Mouse (Mus musculus) layer of hippocampus, adult 8-10 months (tissue): ENCODE results near the gene Ccnc. TPM values are rescaled to one million over a fixed set of nuclear protein-coding genes. Genes with fewer than 3 reads are reported as not detected.
A peak's percentile ranks its signal among the peaks of the same experiment; 100 is the strongest.

Source experiments
- DNase-seq, 2 experiments: peaks; one replicate each; pipeline ENCODE4 v3.0.0; 2022; ENCODE audit warnings: low spot score in 2 of 2
- total RNA-seq, 4 experiments: library from RNA; stranded (reverse); gene quantifications; 2 replicates each; pipeline ENCODE4 v1.2.4; 2022

The Ccnc gene
- 10 to 100 TPM; 30.5 to 39.4 (median 37.1) TPM for total RNA-seq

DNA sequence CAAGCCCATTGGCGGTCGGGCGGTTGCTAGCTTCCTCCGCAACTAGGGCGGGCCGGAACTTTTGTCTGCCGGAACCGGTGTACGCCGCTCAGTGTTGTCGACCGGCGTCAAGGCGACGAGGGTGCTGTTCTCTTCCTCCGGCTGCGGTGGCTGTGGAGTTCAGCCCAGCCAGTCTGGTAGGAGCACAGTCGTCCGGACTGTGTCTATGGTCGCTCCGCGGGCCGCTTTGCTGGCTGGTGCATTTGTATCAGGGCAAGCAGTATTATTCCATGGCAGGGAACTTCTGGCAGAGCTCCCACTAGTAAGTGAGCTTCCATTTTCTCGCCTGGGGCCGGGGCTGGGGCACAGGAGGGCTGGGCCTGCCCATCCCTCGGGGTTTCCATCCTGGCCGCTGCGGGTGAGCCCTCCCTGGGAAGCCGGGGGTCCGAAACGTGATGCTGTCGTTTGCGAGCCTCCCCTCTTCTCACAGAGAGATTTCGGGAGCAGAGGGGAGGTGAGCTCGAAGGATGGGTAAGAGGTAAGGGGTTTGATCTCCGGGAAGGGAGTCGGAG lies at the start of gene Ccnc:
Gene Ccnc, plus strand, starts transcription at position 87 of the 551 bp plus-strand sequence.
- peak; percentile 81 to 88 for DNase-seq

GRCm38 (mm10) chr4:21678101-21678974 lies 49.2 kb upstream of the Ccnc start:
- no peak for DNase-seq

DNA sequence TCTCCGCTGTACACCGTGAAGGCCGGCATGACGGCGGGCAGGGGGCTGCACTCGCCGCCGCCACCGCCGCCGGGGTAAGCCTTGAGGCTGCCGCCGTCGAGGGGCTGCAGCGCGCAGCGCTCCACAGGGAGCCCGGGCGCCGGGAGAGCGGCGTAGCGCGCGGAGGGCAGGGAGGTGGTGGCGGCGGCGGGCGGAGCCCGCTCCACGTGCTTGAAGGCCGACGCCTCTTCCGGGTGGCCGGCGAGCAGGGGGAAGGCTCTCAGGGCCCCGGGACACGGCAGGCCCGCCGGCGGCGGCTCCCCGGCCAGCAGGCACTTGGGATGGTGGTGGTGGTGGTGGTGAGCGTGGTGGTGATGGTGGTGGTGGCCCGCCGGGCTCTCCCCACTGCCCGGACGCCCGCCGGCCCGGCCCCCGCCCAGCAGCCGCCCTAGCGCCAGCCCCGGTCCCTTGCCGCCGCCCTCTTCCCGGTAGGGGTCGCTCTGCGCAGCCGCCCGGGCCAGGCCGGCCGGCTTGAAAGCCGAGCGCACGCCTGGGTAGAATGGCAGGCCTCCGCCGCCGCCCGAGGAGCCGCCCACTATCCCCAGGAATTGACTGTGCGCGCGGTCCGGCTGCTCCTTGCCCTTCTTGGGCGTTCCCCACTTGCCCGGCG lies 48.4 kb upstream of the Ccnc start:
- no peak for DNase-seq

DNA sequence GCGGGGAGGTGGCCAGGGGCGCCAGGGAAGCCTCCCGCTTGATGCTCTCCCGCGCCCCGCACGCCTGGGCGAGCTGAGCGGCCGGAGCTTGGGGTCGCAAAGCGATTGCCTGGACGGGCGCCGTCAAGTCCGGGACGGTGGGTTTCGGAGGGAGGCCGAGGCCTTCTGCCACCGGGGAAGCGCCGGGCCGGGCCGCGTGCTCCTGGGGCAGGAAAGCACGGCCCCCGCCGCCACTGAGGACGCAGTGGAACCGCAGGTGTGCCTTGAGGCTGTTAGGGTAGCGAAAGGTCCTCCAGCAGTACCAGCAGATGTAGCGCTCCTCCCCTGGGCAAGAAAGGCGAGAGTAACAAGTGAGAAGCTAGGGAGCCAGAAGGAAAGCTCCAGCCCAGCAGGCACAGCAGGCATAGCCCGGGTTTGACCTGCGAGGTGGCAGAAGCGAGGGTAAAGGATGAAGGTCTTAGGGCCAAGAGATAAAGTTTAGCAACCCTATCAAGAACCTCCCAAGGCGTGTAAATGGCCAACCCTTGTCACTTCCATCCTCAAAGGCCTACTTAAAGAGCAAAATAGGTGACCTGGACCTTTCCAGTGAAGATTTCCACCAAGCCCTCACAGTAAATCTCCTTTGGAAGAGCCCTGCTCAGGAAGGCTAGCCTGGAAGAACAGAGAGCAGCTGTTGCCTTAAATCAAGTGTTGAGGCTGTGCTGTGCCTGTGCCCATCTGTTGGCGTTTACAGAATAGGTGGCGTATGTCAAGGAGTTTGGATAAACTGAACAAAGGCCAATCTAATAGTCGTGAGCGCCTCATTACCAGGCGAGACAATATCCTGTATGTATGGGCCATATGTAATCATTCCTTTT lies 47.6 kb upstream of the Ccnc start:
- DNase-seq, result no peak

DNA sequence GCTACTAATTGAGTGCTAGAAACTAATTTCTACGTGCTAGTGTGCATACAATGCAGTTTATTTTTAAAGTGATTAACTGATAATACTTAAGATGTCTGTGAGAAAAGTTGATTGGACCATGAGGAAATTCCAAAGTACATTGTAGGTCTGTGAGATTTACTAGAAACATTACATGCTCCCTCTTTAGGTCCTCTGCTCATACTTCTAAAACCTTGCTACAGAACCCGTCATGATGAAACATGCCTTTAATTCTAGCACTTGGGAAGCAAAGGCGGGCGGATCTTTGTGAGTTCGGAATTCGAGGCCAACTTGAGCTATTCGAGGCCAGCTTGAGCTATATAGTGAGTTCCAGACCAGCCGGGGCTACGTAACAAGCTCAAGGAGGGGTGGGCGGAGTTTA lies 46.5 kb upstream of the Ccnc start:
- no peak for DNase-seq

- DNase-seq, result no peak
These were observed 44.9 kb upstream of the Ccnc start for GRCm38 (mm10) chr4:21682421-21683150.

GRCm38 (mm10) chr4:21684341-21684970 lies 43.0 kb upstream of the Ccnc start:
- no peak for DNase-seq

- no peak for DNase-seq
These were observed 41.9 kb upstream of the Ccnc start, which contains the start of gene Prdm13 for GRCm38 (mm10) chr4:21685595-21686091. Gene Prdm13 (minus strand): TSS chr4:21685963.

DNA sequence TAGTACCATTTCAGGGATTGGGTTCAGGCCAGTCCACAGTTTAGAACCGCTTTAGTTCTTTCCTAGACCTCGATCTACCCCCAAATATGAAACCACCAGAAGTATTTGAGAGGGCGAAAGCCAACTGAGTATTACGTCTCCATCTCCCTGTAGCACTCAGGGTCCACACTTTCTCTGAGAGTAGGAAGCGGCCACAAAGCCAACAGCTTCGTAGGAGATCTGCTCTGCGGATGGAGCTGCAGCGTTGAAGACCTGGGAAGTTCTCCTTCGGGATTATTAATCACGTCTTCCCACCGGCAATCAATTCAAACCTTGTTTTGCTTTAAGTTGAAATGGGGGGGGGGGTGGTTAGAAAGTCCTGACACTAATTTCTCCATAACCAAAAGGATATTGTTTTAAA lies 41.1 kb upstream of the Ccnc start:
- DNase-seq, result no peak

GRCm38 (mm10) chr4:21686934-21687333 lies 40.6 kb upstream of the Ccnc start:
- DNase-seq, result no peak

- no peak for DNase-seq
These were observed 39.5 kb upstream of the Ccnc start for GRCm38 (mm10) chr4:21687783-21688702.

DNA sequence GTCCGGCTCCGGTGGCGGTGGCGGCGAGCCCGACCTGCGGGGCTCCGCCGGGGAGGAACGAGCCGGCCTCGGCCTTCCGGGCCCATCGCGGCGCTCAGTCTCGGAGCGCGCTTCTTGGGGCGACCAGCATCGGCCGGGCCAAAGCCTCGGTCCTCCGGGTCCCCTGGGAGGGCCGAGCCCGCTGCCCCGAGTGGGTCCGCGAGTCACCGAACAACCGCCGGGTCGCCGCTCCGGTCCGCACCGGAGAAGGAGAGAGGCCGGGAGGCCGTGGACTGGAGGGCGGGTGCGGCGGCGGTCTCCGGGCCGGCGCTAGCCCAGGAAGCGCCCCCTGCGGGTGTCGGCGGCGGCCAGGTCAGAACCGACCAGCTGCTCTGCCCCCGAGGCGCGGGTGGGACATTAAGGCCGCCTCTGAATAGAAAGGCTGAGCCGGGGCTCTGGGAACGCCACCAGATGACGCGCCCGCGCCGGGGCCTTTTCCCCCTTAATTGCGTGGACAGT lies 38.7 kb upstream of the Ccnc start:
- no peak for DNase-seq

GRCm38 (mm10) chr4:21689492-21689941 lies 38.0 kb upstream of the Ccnc start:
- DNase-seq, result no peak

DNA sequence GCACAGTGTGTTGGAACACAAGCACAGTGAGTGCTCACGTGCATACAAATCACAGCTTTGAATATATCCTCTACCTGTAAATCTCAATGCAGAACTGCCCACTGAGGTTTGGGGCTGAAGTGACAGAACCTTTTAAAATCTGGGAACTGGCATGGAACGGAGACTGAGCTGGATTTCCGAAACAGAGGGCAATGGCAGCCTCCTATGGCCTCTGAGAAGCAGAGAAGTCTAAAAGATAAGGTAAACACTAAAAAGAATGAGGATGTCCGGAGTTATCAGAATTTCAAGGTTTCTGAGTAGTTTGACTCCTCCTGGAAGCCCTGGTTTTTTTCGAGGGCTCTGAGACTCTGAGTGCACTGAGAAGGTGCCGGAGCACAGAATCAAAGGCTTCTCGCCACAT lies 37.3 kb upstream of the Ccnc start:
- DNase-seq, result no peak

DNA sequence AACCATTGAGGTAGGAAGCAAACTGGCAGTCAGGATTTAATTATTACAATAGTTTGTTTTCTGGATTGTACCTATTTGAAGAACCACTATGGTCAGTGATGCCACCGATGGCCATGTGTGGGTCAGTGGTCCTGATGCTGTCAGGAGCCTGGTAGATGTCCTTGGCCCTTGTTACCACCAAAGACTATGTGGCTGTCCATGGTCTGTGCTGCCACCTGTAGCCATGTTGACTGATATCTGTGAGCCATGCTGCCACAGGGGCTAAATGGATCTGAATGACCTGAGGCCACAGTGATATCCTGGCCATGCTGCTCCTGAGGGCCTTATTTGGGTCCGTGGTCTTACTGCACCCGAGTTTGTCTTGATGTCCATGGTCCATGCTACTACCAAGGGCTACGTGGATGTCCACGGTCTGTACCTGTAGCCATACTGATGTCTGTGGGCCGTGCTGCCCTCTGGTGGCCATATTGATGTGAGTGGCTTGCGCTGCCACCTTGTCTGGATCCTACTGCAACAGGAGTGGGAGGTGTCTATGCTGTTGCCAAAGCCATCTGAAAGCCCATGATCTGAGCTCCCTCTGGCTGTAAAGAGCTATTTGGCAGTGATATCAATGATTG lies 31.8 kb upstream of the Ccnc start:
- DNase-seq, result peak in 1 of 2 experiments; percentile 45

DNA sequence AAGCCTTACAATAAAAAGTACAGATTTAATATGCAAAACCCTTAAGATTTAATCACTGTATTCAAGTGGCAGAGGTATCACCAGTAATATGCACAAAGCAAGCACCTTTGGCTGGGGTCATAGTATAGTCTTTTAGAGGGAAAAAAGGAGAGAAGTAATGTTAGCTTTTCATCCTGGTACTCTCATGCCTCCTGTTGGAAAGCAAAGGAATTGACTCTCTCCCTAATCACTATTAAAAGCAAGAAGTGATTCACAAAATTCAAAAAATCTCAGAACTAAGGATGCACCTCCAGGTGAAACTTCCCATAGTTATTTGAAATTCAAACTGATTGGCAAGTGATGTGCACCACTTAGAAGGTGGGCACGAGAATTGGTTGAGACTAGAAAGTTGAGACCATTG lies 22.5 kb upstream of the Ccnc start:
- no peak for DNase-seq

- DNase-seq, result no peak
These were observed 15.4 kb upstream of the Ccnc start for GRCm38 (mm10) chr4:21712147-21712546.

DNA sequence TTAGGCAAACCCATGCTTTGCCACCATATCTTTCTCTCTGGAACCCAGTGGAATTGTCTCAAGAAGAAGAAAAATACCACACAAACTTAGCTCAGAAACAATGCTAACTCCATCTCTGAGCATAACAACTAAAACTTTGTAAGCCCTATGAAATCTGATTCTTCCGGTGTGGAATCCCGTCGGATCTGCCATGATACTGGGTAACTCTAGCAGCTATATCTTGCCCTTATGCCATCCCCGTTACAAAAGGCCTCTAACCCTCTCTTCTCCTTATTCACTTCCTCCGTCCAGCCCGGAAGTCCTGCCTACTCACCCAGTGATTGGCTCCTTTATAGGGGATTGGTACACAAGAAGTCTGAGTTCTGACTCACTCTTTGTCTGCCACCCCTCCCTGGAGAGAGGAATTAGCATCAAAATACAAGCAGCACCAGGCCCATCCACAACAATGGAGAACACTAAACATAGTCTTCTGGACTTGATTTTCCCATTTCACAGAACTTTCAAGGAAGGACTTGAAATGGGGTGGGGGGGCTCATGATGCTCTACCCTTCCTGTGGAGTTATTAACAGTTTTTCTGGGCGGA lies 4.7 kb upstream of the Ccnc start:
- DNase-seq, result no peak
